Mouse (Mus musculus) thymus, postnatal 4 days (tissue): ENCODE measurements around the gene Ifit3.
"Not testable (repeated sequence)": the region's sequence is repeated elsewhere in the genome, so short reads cannot be mapped to it uniquely, and the experiment has no call there.

Source experiments
- DNase-seq: peaks from one replicate; pipeline ENCODE4 v3.0.0; 2021

Ifit3 gene

GRCm38 (mm10) chr19:34583126-34583766 is at the start of gene Ifit3:
Gene Ifit3 (plus strand): TSS chr19:34583531.
- not testable (repeated sequence) for DNase-seq

GRCm38 (mm10) chr19:34539422-34539821 is 43.9 kb upstream of the Ifit3 start:
- no peak for DNase-seq

DNA sequence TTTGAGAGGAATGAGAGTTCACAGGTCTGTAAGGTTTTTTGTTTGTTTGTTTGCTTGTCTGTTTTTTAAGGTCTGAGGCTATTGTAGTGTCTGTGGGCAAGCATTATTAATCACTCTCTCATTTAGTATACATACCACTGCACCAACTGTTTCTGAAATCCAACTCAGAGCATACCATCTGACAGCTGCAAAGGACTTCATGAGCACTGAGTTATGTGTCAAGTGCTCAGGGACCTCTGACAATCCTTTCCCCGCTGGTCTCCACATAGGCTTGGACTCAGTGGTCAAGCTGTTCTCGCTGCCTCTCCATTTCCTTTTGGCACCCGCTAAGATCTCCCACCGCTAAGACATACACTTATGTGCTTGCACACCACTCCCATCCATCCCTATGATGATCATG is 37.1 kb upstream of the Ifit3 start:
- DNase-seq = no peak

DNA sequence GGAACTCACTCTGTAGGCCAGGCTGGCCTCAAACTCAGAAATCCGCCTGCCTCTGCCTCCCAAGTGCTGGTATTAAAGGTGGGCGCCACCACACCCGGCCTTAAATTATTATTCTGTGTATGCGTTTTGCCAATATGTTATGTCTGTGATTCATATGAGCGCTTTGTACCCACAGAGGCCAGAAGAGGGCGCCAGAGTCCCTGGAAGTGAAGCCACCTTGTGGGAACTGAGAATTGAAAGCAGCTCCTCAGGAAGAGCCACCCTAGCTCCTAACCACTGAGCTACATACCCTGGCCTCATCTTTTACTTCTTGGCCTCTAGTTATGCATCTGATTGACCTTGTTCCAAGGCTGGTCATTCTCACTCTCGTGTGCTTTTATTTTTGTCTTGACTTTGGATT is 35.4 kb upstream of the Ifit3 start:
- peak; percentile 93 for DNase-seq

GRCm38 (mm10) chr19:34550205-34550533 is 33.2 kb upstream of the Ifit3 start:
- DNase-seq = no peak

DNA sequence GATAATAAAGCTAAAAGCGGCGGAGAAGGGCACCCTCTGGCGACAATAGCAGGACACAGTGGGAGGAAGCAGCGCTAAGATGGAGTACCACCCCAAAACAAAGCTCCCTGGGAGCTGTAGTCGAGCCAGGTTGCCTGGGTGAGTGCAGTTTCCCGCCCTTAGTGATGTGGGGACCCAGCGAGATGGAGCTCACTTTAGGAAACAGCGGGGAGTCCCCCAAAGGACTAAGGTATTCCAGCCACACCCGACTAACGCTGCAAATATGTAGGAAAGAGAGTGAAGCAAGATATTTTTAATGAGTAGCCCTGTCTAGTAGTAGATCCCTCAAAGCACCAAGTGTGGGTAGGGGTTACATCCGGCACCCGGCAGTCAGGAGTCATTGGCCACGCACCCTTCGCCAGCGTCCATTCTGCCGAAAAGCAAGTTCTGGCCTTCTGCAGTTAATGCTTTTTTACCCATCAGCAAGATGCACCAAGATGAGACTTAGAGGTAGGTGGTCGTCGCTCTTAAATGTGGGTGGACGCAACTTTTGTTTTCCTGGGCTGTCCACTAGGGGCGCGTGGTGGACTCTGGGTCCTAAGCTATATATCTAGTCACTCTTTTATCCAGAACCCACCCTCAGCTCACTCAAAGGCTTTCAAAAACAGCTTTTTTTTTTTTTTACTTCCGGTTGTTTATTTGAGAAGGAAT is 32.7 kb upstream of the Ifit3 start, which contains the start of gene Ifit2:
Gene Ifit2 (plus strand): TSS at position 161 of the 690 bp plus-strand sequence.
- peak; percentile 81 for DNase-seq

DNA sequence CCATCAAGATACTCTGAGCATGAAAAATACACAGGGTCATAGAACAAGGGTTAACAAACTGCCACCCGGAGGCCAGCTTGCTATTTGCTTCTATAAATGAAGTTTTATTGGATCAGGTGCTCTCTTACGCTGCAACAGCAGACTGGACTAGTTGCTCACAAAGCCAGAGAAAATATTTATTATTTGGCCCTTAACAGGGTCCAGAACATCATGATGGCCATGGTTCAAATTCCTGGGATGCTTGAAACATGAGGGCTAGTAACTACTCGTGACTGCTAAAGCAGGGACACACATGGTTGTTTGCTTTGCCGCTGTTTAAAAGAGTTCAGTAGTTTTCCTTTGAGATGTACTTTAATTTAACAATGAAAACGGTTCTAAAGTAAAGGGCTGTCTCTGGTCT is 31.4 kb upstream of the Ifit3 start:
- DNase-seq = peak; percentile 34

GRCm38 (mm10) chr19:34553021-34553420 is 30.3 kb upstream of the Ifit3 start:
- DNase-seq = no peak

- no peak for DNase-seq
Observed at GRCm38 (mm10) chr19:34553522-34553921, 29.8 kb upstream of the Ifit3 start.

DNA sequence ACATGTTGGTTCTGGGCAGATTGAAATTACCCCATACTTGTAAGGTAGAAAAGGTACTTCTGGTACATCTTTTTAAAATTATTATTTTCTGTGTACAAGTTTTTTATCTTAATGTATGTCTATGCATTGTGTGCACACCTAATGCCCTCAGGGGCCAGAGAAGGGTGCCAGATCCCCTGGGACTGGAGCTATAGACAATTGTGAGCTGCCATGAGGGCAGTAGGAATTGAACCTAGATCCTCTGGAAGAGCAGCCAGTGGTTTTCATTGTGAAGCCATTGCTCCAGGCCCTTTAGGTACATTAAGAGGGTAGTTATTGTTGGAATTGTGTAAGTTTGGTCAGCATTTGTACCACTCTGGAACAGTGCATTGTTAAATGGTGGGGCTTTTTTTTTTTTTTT is 29.3 kb upstream of the Ifit3 start:
- no peak for DNase-seq

GRCm38 (mm10) chr19:34556621-34557020 is 26.7 kb upstream of the Ifit3 start:
- DNase-seq = no peak

DNA sequence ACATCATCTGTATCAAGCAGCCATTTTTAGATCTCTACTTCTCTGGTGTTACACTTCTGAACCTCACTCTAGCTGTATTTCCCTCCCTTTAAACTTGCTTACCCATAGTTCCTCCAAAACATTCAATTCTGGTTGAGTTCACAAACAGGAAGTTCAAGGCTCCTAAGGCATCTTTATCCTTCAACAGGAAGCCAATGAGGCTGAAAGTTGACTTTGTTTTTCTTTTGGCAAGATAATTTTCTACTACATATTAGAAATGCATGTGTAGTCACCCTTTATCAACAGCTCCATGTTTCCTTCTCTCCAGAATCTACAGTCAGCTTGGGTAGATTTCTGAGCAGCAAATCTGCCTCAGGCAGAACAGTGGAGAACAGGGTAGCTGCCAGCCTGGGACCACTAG is 20.8 kb upstream of the Ifit3 start:
- no peak for DNase-seq

GRCm38 (mm10) chr19:34566178-34566784 is 17.1 kb upstream of the Ifit3 start:
- no peak for DNase-seq

DNA sequence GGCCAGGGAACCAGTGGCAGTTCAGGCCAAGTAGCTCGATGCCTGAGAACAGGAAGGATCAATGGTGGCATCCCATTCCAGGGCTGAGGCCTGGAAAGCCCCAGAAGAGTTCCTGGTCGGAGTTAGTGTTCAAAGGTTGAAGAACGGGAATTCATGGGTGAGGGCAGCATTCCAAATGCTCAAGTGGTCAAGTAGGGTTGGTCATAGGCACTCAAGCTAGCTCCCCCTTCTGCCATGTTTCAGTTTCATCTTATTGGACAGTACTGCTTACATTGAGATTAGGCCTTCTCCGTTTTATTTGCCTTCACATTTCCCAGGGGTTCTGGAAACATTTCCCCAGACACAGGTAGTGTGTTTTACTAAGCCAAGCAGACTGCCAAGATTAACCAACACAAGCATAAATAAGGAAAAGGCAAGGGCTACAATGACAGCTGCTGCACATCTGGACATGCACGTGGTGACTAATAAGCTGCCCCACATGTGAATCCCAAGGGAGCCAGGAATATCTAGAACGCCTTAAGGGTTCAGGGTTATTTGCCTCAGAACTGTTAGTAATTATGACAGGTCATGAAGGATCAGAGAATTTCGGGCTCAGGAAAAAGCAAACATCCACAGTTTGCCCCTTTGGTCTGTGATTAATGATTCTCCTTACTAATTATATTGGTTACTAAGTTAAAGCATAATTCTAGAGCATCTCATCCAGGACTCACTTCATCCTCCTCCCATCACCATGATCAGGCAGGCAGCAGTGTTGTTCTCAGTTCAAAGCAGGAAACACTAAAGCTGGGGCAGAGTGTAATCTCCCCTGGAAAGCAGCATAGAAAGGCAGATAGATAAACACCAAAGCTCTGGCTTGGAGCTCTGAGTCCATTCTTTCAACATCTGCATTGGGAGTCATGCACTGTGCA is 14.1 kb upstream of the Ifit3 start:
- no peak for DNase-seq

- DNase-seq = peak; percentile 23
Observed at GRCm38 (mm10) chr19:34569896-34570476, 13.3 kb upstream of the Ifit3 start.

DNA sequence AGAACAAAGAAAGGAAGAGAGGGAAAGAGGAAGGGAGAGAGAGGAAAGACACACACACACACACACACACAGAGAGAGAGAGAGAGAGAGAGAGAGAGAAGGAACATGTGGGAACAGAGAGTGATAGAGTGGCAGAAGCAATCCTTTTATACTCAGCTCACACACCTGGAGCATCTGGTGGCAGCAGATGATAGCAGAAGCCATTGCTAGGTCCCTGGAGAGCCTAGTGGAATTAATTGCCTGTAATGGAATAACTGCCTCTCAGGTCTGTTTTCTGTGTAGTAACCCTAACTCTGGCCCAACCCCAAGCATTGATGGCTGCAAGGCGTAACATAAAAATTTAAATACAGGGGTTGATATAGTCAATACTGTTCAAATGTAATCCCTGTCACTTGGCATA is 12.3 kb upstream of the Ifit3 start:
- no peak for DNase-seq

DNA sequence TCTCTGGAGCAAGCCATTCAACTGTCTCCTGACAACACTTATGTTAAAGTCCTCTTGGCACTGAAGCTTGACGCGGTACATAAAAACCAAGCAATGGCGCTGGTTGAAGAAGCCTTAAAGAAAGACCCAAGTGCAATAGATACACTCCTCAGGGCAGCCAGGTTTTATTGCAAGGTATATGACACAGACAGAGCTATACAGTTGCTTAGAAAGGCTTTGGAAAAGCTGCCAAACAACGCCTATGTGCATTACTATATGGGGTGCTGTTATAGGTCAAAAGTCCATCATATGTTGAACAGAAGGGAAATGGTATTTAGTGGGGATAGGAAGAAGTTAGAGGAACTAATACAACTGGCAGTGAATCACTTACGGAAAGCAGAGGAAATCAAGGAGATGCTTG is 9.7 kb upstream of the Ifit3 start:
- DNase-seq = no peak

DNA sequence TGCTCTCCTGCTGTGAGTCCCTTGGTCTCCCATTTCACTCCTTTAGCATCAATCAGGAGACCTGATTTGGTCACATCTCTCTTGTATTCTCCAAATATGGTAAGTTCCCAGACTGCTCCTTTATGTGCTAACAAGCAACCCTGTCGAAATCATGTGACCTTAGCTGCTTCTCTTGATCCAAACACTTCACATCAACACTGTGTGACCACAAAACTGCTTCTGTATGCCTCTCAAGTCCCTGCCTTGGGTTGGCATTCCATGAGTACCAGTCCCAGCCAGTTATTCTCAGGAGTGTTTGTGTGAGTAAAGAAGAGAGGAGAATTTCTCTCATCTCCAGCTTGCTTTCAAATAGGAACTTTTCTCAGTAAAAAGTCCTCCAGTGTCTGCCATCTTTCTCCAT is 6.2 kb upstream of the Ifit3 start:
- no peak for DNase-seq

- not testable (repeated sequence) for DNase-seq
Observed at GRCm38 (mm10) chr19:34582696-34583095, 635 bp upstream of the Ifit3 start.

- not testable (repeated sequence) for DNase-seq
Observed at GRCm38 (mm10) chr19:34585740-34586458, 2.6 kb downstream of the Ifit3 start.

DNA sequence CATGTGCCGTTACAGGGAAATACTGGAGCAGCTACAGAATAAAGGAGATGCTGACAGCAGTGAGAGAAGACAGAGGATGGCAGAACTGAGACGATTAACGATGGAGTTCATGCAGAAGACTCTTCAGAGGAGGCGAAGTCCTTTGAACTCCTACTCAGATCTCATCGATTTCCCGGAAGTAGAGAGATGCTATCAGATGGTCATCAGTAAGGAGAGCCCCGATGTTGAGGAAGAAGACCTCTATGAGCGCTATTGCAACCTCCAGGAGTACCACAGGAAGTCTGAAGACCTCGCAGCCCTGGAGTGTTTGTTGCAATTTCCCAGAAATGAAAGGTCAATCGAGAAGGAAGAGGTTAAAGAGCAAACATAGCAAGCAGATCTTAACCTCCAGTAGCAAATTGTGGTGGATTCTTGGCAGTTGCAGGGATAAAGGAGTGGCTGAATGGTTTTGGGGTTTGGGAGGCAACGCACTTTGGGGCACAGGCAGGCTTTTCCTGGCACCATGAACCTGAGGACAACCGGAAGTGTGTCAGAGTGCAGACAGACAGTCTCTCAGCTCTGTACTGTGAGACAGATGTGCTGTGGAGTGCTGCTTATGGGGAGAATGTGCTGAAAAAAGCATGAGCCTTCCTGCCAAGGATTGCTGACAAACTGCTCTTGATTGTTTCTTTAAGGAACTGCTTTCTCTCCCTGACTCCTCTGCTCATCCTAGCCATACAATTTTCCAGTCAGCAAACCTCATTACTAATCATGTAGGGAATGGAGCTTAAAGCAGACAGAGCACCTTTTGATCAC is 4.8 kb downstream of the Ifit3 start:
- DNase-seq = peak; percentile 18
